Mouse (Mus musculus) liver (tissue): ENCODE data around the gene C130050O18Rik.

Source experiments
- DNase-seq: peaks from one replicate; pipeline ENCODE4 v3.0.0-alpha.2; 2020; ENCODE audit warnings: mixed read lengths

Gene C130050O18Rik

GRCm38 (mm10) chr5:139404801-139405401, at the start of gene C130050O18Rik:
Gene C130050O18Rik, plus strand, starts transcription at chr5:139405280.
- DNase-seq = no peak

- DNase-seq = peak; percentile 52
Measured at GRCm38 (mm10) chr5:139358653-139359052, 46.4 kb upstream of the C130050O18Rik start.

GRCm38 (mm10) chr5:139359244-139359643, 45.8 kb upstream of the C130050O18Rik start:
- DNase-seq = no peak

- no peak for DNase-seq
Measured at GRCm38 (mm10) chr5:139363858-139364257, 41.2 kb upstream of the C130050O18Rik start.

- DNase-seq = peak; percentile 90
Measured at GRCm38 (mm10) chr5:139364260-139364910, 40.7 kb upstream of the C130050O18Rik start.

- peak; percentile 36 for DNase-seq
Measured at GRCm38 (mm10) chr5:139364911-139365571, 40.0 kb upstream of the C130050O18Rik start.

- peak; percentile 37 for DNase-seq
Measured at GRCm38 (mm10) chr5:139365827-139366226, 39.3 kb upstream of the C130050O18Rik start.

GRCm38 (mm10) chr5:139366484-139366883, 38.6 kb upstream of the C130050O18Rik start:
- no peak for DNase-seq

GRCm38 (mm10) chr5:139367884-139368458, 37.1 kb upstream of the C130050O18Rik start:
- no peak for DNase-seq

- DNase-seq = no peak
Measured at GRCm38 (mm10) chr5:139368638-139369320, 36.3 kb upstream of the C130050O18Rik start.

GRCm38 (mm10) chr5:139370336-139370735, 34.7 kb upstream of the C130050O18Rik start:
- no peak for DNase-seq

GRCm38 (mm10) chr5:139371118-139371517, 34.0 kb upstream of the C130050O18Rik start:
- no peak for DNase-seq

- DNase-seq = peak; percentile 96
Measured at GRCm38 (mm10) chr5:139371631-139372401, 33.3 kb upstream of the C130050O18Rik start.

- DNase-seq = no peak
Measured at GRCm38 (mm10) chr5:139373126-139373525, 32.0 kb upstream of the C130050O18Rik start.

GRCm38 (mm10) chr5:139373889-139374444, 31.1 kb upstream of the C130050O18Rik start:
- DNase-seq = no peak

- DNase-seq = no peak
Measured at GRCm38 (mm10) chr5:139374841-139375240, 30.2 kb upstream of the C130050O18Rik start.

GRCm38 (mm10) chr5:139377468-139378270, 27.4 kb upstream of the C130050O18Rik start, which contains the start of gene Gpr146:
Gene Gpr146, plus strand, starts transcription at chr5:139377697.
- DNase-seq = peak; percentile 71

GRCm38 (mm10) chr5:139378271-139378556, 26.9 kb upstream of the C130050O18Rik start:
- DNase-seq = no peak

- peak; percentile 62 for DNase-seq
Measured at GRCm38 (mm10) chr5:139378986-139379629, 26.0 kb upstream of the C130050O18Rik start.

- DNase-seq = no peak
Measured at GRCm38 (mm10) chr5:139379771-139380384, 25.2 kb upstream of the C130050O18Rik start.
